ENCODE assay signal across 9 mouse cellular contexts in genomic region chr15:60823870-60824709, GRCm38 (mm10). TPM values are rescaled to one million over a fixed set of nuclear protein-coding genes. Genes with fewer than 3 reads are reported as not detected.
DNase-seq lines count a peak whose midpoint lies in the region; ATAC-seq lines count a peak whose summit lies in the region.
"Had no signal": no experiment of that assay in that cellular context is flagged by ENCODE, and none has a peak within 500 bp of the region (broad histone marks: within the 10 kb centered on the region; RNA-seq: fewer than 3 reads in every experiment).

No protein-coding gene starts in this region.

- no peaks in the 10 kb centered on the region for H3K27me3 ChIP-seq in intestine, embryonic 16.5 days (replicated peaks; ENCODE audit: control insufficient read depth, insufficient read depth, low read length)
- H3K27me3 ChIP-seq in liver, embryonic 13.5 days: peaks cover 21% of the 10 kb centered on the region

- H3K4me1 ChIP-seq in intestine, embryonic 16.5 days (ENCODE audit: control insufficient read depth, insufficient read depth, low read length): 0 out of 2 replicates have a peak, but pooled peaks cover 2% of the 10 kb centered on the region
- peaks cover 35% of the 10 kb centered on the region for H3K4me1 ChIP-seq in liver, embryonic 13.5 days (replicated peaks)

- H3K27ac ChIP-seq in intestine, embryonic 16.5 days (ENCODE audit: low read length): peak overlapping the region; percentile 98
- peak overlapping the region; percentile 64 for H3K27ac ChIP-seq in liver, embryonic 13.5 days

- H3K4me2 ChIP-seq in intestine, embryonic 16.5 days (ENCODE audit: low read depth, low read length): peak overlapping the region; percentile 92
- H3K4me2 ChIP-seq in liver, embryonic 13.5 days: peak overlapping the region; percentile 94

- no peaks in the 10 kb centered on the region for H3K36me3 ChIP-seq in intestine, embryonic 16.5 days (ENCODE audit: control insufficient read depth, insufficient read depth, low read length)
- H3K36me3 ChIP-seq in liver, embryonic 13.5 days: no peaks in the 10 kb centered on the region; the same call in 1 of the 2 replicates
- H3K36me3 ChIP-seq: G1E had no signal

- WGBS in intestine, embryonic 16.5 days: 0% methylated on average over 45 of the region's 45 CpGs
- WGBS in liver, embryonic 13.5 days (ENCODE audit: insufficient replicate concordance): under 1% methylated on average over 45 of the region's 45 CpGs

- H3K9me3 ChIP-seq in intestine, embryonic 16.5 days (ENCODE audit: control insufficient read depth, low read length): no peaks in the 10 kb centered on the region
- no peaks in the 10 kb centered on the region for H3K9me3 ChIP-seq in liver, embryonic 13.5 days (replicated peaks)

- peak overlapping the region; percentile 89 for H3K9ac ChIP-seq in intestine, embryonic 16.5 days (ENCODE audit: low read depth, low read length)
- peak overlapping the region; percentile 72 for H3K9ac ChIP-seq in liver, embryonic 13.5 days

- peak overlapping the region; percentile 75 for H3K4me3 ChIP-seq in intestine, embryonic 16.5 days (ENCODE audit: low read length)
- H3K4me3 ChIP-seq in liver, embryonic 13.5 days (replicated peaks): peak overlapping the region; percentile 68

- ATAC-seq in frontal cortex, adult (ENCODE audit: low TSS enrichment): peak; percentile 26; the same call in 1 of the 2 replicates
- ATAC-seq in intestine, embryonic 16.5 days: peak; percentile 83
- peak; percentile 48 for ATAC-seq in liver, embryonic 13.5 days (ENCODE audit: low read depth)
- 0 out of 2 replicates have a peak, but pooled peaks have one; percentile 33 for ATAC-seq in monocyte, adult 5-6 weeks (replicated peaks; ENCODE audit: insufficient number of reproducible peaks, low FRiP score, low TSS enrichment, poor library complexity, severe bottlenecking)

- no peak for DNase-seq in frontal cortex, postnatal 25 days (ENCODE audit: low spot score in 2 of 2)
- peak; percentile 7 for DNase-seq in cerebellum, adult 8-10 months
- DNase-seq in heart, adult 11 months: peak; percentile 96
- DNase-seq in liver, embryonic 13.5 days: no peak
- peak; percentile 10 for DNase-seq in testis, postnatal 14 days (ENCODE audit: low spot score)

RNA-seq across cellular contexts. Expression of gene Fam84b, which starts 29.5 kb away (rescaled TPM):
- 47.8 and 61.2 TPM in 2 replicates for polyA plus RNA-seq in intestine, embryonic 16.5 days (2015; fragmentation: Nextera tagmentation; extraction: Ambion mirVana)
- polyA plus RNA-seq in liver, embryonic 13.5 days (2015; fragmentation: Nextera tagmentation; extraction: Ambion mirVana): 2.9 and 4.2 TPM in 2 replicates
- total RNA-seq in monocyte, adult 5-6 weeks (2017): 3.3 to 7.5 TPM (median 6.1 TPM) in 3 replicates
- polyA plus RNA-seq: G1E had no signal

Comparison
In these comparisons a context has a peak if more than half of its experiments do, and no peak if none do; other contexts are left out.
1. ATAC-seq: peak in every context shown above with its lines; median percentile 83 in intestine, embryonic 16.5 days; 48 in liver, embryonic 13.5 days; 33 in monocyte, adult 5-6 weeks; 26 in frontal cortex, adult.
2. DNase-seq: peak in cerebellum, adult 8-10 months (single experiment), heart, adult 11 months (single experiment) and testis, postnatal 14 days (single experiment); none in frontal cortex, postnatal 25 days (0 of 2) and liver, embryonic 13.5 days (single experiment).